Mouse (Mus musculus): ENCODE data around the gene Klrb1b.

DNA sequence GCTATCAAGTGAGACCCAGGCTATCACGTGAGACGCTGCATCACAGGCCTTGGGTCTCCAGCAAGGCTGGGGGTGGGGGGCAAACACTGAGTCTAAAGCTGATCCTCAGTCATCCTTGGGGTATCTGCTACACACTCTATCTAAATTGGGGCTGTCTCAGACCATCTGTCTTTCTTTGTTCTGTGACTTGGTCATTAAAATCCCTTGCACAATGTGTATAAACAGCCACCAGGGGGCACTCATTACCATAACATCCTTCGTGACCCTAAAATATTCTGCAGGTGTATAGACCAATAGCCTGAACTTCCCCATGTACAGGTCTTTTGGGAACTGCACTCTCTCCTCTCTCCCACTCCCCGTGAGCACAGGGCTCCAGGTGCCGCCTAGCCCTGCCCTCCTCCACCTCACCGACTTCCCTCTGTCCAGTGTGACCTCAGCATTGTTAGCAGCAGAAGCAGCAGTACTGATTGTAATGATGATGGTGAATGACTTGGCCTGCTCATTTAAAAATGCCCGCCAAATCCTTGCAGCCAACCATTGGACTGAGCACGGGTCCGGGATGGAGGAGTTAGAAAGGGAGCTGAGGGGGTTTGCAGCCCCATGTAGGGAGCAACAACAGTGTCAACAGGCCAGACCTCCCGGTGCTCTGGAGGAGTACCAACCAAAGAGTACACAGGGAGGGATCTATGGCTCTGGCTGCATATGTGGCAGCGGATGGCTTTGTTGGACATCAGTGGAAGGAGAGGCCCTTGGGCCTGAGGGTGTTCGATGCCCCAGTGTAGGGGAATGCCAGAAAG lies 28.1 kb upstream of the Klrb1b start:
- TF ChIP-seq POLR2A (IDR thresholded peaks at IDR 0.05; ENCODE audit: low read depth, low read length) (no peak), CTCF (IDR thresholded peaks at IDR 0.05; ENCODE audit: extremely low read depth, insufficient read length, insufficient replicate concordance, low read depth, low read length) (peak; percentile 41; the same call in 1 of the 2 replicates)
